Mouse (Mus musculus): ENCODE results near the gene Hmgxb4. TPM values are rescaled to one million over a fixed set of nuclear protein-coding genes. Genes with fewer than 3 reads are reported as not detected.

Hmgxb4 gene
- polyA plus RNA-seq, 1 experiment: 13.6 TPM

- no peak for DNase-seq (ENCODE audit: low read depth, low spot score)
- WGBS: 62% methylated on average over 2 of the region's 2 CpGs
These were observed 22.8 kb downstream of the Hmgxb4 start for GRCm38 (mm10) chr8:75015981-75016380.

DNA sequence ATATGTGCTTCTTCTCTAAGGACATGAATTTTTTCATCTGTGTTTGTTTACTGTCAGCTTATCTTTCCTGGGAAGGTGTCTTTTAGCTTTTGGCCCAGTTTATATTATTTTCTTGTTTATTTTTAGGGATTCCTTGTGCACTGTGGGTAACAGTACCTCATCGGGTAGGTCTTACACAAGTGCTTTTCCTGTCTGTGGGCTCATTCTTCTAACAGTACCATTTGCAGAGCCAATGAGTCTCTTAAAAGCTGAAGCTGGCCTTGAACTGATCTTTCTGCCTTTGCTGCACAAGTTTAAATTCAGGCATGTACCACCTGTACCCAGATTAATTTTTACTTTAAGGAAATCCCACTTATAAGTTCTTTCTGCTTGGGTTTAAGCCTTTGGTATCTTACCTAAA lies 23.3 kb downstream of the Hmgxb4 start:
- 57% methylated on average over 1 of the region's 1 CpGs for WGBS
- no peak for DNase-seq (ENCODE audit: low read depth, low spot score)

DNA sequence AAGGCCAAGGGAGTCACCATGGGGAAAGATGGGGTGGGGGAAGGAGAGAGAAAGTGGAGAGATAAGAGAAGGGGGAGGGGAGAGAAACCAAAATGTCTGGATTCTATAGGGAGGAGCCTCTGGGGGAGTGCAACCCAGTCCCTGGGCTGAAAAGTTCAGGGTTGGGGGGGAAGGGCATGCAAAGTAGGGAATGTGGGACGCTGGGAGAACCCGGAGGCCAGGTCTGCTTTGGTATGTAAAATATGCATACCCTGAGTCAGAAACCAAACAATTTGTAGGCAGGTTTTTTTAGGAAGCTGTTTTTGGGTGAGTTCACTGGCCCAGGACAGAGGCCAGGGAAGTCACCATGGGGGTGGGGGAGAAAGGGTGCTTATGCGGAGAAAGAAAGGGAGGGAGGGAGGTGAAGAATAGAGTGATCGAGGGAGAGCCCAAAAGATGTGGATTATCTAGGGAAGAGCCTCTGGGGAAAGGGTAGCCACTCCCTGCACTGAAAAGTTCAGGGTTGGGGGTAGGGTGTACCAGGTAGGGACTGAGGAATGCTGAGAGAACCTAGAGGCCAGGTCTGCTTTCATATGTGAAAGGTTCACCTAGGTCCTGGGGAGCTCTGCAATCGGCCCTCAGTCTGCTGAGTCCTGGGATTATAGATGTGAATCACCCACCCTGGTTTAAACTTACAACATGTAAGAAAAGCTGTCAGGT lies 25.3 kb downstream of the Hmgxb4 start:
- DNase-seq (ENCODE audit: low read depth, low spot score): no peak
- 60% methylated on average over 5 of the region's 5 CpGs for WGBS

GRCm38 (mm10) chr8:75023660-75024316 lies 30.6 kb downstream of the Hmgxb4 start:
- 92% methylated on average over 3 of the region's 3 CpGs for WGBS
- DNase-seq (ENCODE audit: low read depth, low spot score): no peak

DNA sequence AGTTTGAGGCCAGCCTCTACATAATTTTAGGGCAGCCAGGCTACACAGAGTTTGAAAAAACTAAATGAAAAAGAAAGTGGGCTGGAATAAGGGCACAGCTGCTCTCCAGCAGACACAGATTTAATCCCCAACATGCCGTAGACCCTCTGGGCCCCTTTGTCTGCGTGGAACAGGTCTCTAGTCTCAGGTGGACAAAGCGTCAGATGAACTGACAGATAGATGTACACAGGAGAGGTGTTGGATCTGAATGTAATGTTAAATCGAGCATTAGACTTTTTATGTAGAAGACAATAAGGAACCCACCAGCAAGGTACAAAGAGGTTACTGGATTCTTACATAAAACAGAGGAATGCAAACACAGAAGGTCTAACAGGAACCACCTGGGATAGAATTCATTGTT lies 32.7 kb downstream of the Hmgxb4 start:
- WGBS: 92% methylated on average over 4 of the region's 4 CpGs
- no peak for DNase-seq (ENCODE audit: low read depth, low spot score)

DNA sequence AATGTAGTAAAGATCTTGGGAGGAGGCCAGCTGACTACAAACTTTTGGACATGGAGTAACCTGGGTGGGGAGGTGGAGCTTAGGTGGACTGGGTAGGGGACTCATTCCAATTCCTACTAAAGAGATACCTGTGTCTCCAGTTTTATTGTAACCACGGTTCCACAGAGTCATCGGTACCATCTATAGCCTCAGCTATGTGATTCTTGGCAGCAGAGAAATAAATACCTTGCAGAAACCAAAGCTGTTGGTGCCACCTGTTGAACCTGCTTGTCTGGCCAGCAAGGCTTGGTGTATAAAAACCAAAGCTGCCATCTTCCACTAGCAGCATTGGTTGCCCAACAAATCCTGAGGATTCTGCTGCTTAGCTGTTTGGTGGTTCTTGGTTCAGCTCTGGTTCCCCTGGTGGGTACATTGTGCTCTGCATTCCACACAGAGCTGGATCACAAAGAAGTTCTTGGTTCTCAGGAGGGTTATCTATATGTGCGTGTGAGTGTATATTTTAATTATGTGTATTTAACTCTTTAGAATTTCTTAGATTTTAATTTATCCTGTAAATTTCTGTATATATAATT lies 37.4 kb downstream of the Hmgxb4 start:
- WGBS: 89% methylated on average over 3 of the region's 3 CpGs
- no peak for DNase-seq (ENCODE audit: low read depth, low spot score)

- no peak for DNase-seq (ENCODE audit: low read depth, low spot score)
- WGBS: 67% methylated on average over 5 of the region's 5 CpGs
These were observed 39.8 kb downstream of the Hmgxb4 start for GRCm38 (mm10) chr8:75032961-75033360.

DNA sequence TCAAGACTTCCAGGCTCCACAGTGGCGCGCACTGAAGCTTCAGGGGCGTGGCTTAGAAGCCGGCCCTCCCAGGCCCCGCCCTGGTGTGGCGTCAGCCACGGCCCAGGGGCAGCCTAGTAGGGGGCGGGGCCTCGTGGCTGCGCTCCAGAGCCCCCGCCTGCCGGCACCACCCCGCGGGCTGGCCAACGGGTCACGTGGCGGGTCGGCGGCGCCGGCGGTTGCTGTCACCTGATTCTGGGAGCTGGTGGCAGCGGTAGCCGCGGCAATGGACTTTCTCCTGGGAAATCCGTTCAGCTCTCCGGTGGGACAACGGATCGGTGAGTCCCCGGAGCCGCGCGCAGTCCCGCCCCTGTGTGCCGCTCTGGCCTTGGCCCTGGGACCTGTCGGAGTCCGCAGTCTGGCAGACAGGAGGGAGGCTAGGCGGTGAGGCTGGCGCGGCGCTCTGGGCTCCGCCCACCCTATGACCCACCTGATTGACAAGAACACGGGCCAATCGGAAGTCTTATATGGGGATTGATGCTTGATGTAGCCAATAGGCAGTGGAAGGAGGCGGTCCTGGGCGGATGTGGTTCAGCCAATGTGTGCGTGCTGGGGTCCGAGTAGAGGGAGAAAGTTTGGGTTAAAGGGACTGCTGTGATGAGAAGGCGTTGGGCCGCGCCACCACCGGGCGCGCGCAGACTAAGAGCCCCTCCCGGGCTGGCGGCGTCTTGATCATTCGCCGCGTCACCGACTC lies 40.5 kb downstream of the Hmgxb4 start, which contains the start of gene Tom1:
Gene Tom1 (plus strand): TSS at position 195 of the 733 bp plus-strand sequence.
- whole genome bisulfite sequencing: 1% methylated on average over 62 of the region's 62 CpGs
- peak; percentile 90 for DNase-seq (ENCODE audit: low read depth, low spot score)

DNA sequence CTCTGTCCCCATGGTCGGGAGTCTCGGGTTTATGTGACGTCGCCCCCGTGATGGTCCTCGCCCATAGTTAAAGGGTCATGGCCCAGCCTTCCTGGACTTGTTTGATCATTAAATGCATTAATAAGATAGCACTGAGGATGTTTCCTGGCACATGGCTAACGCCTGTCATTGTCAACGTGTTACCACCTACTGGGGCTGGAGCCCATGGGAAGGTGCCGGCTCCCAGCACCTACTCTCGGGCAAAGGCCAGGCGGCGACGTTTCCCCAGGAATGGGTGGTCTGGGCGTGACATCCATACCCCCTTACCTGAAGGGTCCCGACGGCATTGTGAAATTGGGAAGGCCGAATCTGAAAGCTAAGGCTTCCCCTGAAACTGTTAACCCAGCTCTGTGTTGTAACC lies 41.1 kb downstream of the Hmgxb4 start:
- DNase-seq (ENCODE audit: low read depth, low spot score): no peak
- whole genome bisulfite sequencing: under 1% methylated on average over 17 of the region's 17 CpGs

- DNase-seq (ENCODE audit: low read depth, low spot score): no peak
These were observed 42.5 kb downstream of the Hmgxb4 start for GRCm38 (mm10) chr8:75035640-75036039.

GRCm38 (mm10) chr8:75038497-75038896 lies 45.3 kb downstream of the Hmgxb4 start:
- no peak for DNase-seq (ENCODE audit: low read depth, low spot score)

GRCm38 (mm10) chr8:75039754-75040153 lies 46.6 kb downstream of the Hmgxb4 start:
- WGBS: 76% methylated on average over 1 of the region's 1 CpGs
- no peak for DNase-seq (ENCODE audit: low read depth, low spot score)

DNA sequence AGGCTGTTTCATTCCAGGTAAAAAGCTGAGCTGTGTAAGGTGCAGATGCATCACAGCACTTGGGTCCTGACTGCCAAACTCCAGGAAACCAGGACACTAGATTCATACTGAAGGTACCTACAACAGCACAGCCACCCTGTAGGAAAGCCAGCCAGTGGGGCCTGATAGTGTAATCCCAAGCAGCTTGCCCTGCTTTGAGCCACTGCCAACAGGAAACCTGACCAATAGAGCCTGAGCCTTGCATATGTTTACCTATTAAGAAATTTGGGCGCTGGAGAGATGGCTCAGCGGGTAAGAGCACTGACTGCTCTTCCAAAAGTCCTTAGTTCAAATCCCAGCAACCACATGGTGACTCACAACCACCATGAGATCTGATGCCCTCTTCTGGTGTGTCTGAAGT lies 49.0 kb downstream of the Hmgxb4 start:
- 48% methylated on average over 2 of the region's 2 CpGs for WGBS

GRCm38 (mm10) chr8:75042974-75043373 lies 49.8 kb downstream of the Hmgxb4 start:
- WGBS: 100% methylated on average over 1 of the region's 1 CpGs

More for the DNA sequence above, 49.0 kb downstream of the Hmgxb4 start:
- no peak for DNase-seq (ENCODE audit: low read depth, low spot score)

DNA sequence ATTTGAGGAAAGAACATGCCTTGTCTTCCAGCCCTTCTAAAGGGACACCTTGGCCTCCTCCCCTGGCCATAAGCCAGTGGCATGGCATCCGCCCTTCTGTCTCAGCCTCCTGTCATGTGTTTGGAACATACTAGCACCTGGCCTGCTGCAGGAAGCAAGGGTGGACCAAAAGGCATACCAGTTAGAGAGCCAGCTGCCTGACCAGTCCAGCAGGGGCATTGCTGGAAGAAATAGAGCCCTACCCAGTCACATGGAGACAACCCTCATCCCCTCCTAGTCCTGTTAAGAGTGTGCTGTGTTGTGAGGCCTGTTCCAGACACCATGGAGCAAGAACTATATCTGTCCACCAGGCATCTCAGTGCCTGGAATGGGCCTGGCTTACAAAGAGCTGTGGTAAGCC lies 53.1 kb downstream of the Hmgxb4 start:
- 36% methylated on average over 1 of the region's 1 CpGs for WGBS

More at GRCm38 (mm10) chr8:75042974-75043373, 49.8 kb downstream of the Hmgxb4 start:
- no peak for DNase-seq (ENCODE audit: low read depth, low spot score)

GRCm38 (mm10) chr8:75047784-75048183 lies 54.6 kb downstream of the Hmgxb4 start:
- DNase-seq (ENCODE audit: low read depth, low spot score): no peak
- WGBS: 95% methylated on average over 3 of the region's 3 CpGs

More for the DNA sequence above, 53.1 kb downstream of the Hmgxb4 start:
- no peak for DNase-seq (ENCODE audit: low read depth, low spot score)

DNA sequence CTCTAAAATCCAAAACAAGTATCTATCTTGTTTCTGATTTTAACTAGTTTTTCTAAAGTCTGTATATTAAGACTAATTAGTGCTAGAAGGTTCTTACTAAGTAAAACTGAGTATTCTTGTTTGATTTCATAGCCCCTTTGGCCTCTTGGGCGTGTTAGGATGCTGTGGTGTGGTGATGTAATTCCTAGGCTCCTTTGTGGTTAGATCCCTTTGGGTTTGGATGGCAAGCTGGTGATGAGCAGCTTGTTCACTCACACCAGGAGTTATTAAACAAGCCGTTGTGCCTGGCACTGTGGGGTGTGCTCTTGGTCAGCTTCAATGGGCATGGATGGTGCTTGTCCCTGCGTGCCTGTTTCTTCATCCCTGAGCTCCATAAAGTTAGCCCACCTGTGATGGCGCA lies 60.2 kb downstream of the Hmgxb4 start:
- no peak for DNase-seq (ENCODE audit: low read depth, low spot score)
- 90% methylated on average over 4 of the region's 4 CpGs for WGBS

GRCm38 (mm10) chr8:75055673-75056072 lies 62.5 kb downstream of the Hmgxb4 start:
- 87% methylated on average over 2 of the region's 2 CpGs for WGBS
- no peak for DNase-seq (ENCODE audit: low read depth, low spot score)

DNA sequence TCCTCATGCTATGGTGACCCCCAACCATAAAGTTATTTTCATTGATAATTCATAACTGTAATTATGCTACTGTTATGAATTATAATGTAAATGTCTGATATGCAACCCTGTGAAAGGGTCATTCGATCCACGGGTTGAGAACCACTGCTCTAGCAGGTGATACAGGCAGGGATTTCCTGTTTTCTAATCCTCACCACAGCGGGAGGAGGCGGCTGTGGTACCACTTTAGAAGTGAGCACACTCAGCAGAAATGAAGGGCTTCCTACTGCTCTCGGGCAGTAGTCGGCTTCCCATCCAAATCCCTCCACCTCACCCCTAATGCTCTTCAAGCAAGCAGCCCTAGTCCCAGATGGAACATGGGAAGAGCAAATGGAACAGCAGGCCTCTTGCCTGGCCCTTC lies 66.9 kb downstream of the Hmgxb4 start:
- WGBS: 80% methylated on average over 6 of the region's 6 CpGs
- no peak for DNase-seq (ENCODE audit: low read depth, low spot score)

- 80% methylated on average over 2 of the region's 2 CpGs for WGBS
- no peak for DNase-seq (ENCODE audit: low read depth, low spot score)
These were observed 67.7 kb downstream of the Hmgxb4 start for GRCm38 (mm10) chr8:75060815-75061214.

Data from large intestine, adult 2 months (tissue).